Mouse (Mus musculus) left cerebral cortex, postnatal 25 days (tissue): ENCODE results near the gene Dclk2. TPM values are rescaled to one million over a fixed set of nuclear protein-coding genes. Genes with fewer than 3 reads are reported as not detected.

Source experiments
- DNase-seq, 2 experiments: peaks; one replicate each; pipeline ENCODE4 v3.0.0; 2022; ENCODE audit warnings: low spot score in 2 of 2, mixed read lengths in 1 of 2
- intact Hi-C: fragments of 180-260 bp; cut with DNase I; formaldehyde crosslinking; loops from one replicate; pipeline ENCODE4 v1.15.1; 2025
- total RNA-seq, 2 experiments: library from RNA; stranded (reverse); gene quantifications; 2 replicates each; pipeline ENCODE4 v1.2.3; 2021

The Dclk2 gene
- total RNA-seq, 2 experiments from 2014 or later: 59.2 to 62.0 TPM

GRCm38 (mm10) chr3:86739745-86740144 is 180.9 kb downstream of the Dclk2 start:
- DNase-seq: no peak
- intact Hi-C loops: loop anchor here (10.0 kb wide), 1 partner anchor 295 kb away; no protein-coding TSS in a partner anchor

GRCm38 (mm10) chr3:86738831-86739230 is 181.8 kb downstream of the Dclk2 start:
- DNase-seq: no peak
- intact Hi-C loops: loop anchor here (10.0 kb wide), 1 partner anchor 294 kb away; no protein-coding TSS in a partner anchor

Other genes with a start within 250 kb of the Dclk2 start
- gene Cd1d1, start 78.6 kb upstream of the Dclk2 start, total RNA-seq: under 1 TPM; 0.76 to 0.89 TPM